Mouse (Mus musculus) adrenal gland, postnatal 4 days (tissue): ENCODE measurements around the gene Gm5592. TPM values are rescaled to one million over a fixed set of nuclear protein-coding genes. Genes with fewer than 3 reads are reported as not detected.
"Not testable (repeated sequence)": the region's sequence is repeated elsewhere in the genome, so short reads cannot be mapped to it uniquely, and the experiment has no call there.

ENCODE experiments used
- DNase-seq, 2 experiments: peaks; one replicate each; pipeline ENCODE4 v3.0.0; 2021 to 2022; ENCODE audit warnings: low spot score in 2 of 2, mixed read lengths in 2 of 2
- long read RNA-seq, 2 experiments: library from polyadenylated mRNA; stranded (forward); transcript quantifications; one replicate each; pipeline ENCODE4 v2.0.0; 2021
- total RNA-seq, 2 experiments: library from RNA; stranded (reverse); gene quantifications; 2 replicates each; pipeline ENCODE4 v1.2.3; 2021

Gene Gm5592
- not detected for total RNA-seq
- long read RNA-seq, experiment 1, result 0 reads
- long read RNA-seq, experiment 2, result 0 reads

DNA sequence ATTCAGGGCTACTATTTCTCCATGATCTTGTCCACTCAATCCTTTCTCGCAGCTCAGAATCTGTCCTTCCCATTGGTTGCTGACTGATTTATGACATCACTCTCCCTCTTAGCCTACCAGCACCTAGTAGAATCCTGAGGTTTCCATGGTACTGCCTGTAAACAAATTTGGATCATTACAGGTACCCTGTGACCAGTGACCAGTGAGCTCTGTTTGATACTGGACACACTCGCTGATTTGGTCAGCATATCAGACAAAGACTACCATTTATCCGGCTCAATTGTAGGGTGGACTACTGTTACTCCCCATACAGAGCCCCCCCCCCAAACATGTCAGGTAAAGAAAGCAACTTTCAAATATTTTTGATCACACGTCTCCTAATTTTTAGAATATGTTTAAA, at the start of gene Gm5592:
Gene Gm5592 (plus strand): TSS at position 301 of the 400 bp plus-strand sequence.
- DNase-seq, result not testable (repeated sequence)

DNA sequence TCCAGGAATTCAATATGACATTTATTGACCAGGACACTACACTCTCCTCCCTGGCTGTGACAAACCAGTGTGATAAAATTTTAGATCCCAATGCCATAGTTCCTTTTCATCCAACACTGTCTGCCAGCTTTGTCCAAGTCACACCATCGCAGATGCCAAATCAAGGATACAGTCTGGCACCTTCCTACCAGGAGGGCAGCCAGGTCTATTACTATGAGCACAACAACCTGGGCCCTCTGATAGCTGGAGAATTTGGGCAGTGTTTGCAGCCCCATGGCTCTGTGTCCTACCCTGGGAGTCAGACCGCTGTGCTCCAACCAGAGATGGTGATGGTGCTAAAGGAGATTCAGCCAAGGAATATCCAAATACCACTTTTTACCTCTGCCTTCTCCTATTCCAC, 2.2 kb downstream of the Gm5592 start:
- not testable (repeated sequence) for DNase-seq

DNA sequence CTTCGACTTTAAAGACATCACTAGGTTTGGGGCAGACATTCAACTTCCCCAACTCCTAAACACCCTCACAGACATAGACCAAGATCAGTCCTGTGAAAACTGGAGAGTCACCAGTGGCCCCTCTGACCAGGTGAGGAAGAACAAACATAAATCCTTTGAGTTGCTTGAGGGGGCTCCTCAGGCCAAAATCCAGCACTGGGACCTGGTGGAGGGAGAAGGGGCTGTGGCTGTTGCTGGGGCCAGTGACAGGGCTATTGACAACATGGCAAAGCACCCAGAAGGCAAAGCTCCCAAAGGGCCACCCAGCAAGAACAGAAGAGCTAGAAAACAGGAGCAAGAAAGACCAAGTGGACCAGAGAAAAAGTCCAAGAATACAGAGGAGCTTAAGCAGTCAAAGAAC, 4.2 kb downstream of the Gm5592 start:
- not testable (repeated sequence) for DNase-seq

DNA sequence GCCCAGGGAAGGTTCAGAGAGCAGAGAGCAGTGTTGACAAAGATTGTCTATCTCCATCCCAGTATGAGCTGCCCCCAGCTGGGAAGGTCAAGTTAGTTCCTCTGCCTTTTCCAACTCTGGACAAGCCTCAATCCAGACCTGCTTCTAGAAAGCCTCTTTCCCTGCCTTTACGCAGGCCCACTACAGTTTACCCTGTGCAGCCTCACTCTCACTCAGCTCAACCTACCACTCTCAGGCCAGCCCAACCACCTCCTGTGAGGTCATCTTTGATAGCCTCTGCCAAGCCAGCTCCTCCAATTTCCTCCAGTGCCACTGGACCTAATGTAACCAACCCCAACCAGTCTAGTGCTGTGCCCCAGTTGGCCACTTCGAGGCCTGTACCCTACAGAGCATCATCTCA, 4.9 kb downstream of the Gm5592 start:
- DNase-seq, result not testable (repeated sequence)

DNA sequence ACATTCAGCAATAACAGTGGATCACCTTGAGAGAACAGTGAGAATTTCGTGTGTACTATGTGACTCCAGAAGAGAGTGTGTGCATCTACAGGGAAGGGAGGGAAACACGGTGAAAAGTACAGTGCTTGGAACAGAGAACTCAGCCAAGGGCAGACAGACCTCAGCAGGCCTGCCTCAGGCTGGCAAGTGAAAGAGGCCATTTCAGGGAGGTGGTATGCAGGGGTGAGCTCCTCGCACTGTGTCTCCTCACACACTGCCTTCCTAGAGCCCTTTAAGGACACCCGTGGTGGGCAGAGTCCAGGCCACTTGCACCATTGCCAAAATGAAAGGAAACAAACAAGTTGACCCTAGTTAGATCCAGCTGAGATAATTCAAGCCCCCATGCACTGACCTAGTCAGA, 40.0 kb downstream of the Gm5592 start:
- no peak for DNase-seq

Other genes starting within 250 kb of the Gm5592 start
- not detected for gene 4930433I11Rik, start 166.3 kb upstream of the Gm5592 start, total RNA-seq
- not detected for gene Gm4884, start 121.1 kb upstream of the Gm5592 start, total RNA-seq
- 10 to 100 TPM; 15.5 to 16.1 TPM for gene AI987944, start 239.5 kb downstream of the Gm5592 start, total RNA-seq